Mouse (Mus musculus): Measurements from ENCODE around the gene Crip1. TPM values are rescaled to one million over a fixed set of nuclear protein-coding genes. Genes with fewer than 3 reads are reported as not detected.

Crip1 gene
- polyA plus RNA-seq, 1 experiment = 1,644 TPM

DNA sequence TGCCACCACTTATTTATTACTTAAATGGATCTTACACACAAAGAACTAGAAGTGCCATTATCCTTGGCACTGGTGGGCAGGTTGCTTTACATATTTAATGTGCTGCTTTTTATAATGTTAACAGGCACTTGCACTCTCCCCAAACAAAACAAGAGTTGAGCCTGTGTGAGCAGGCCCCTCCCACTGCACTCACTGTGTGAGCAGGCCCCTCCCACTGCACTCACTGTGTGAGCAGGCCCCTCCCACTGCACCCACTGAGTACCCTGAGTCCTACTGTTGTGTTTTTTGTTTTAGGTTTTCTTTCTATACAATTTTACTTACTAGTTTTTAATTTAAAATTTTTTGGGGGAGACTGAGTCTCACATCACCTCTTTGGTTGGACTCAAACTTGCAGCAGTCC is 55.9 kb downstream of the Crip1 start:
- Histone ChIP-seq H3K27me3 (ENCODE audit: control insufficient read depth, insufficient read depth, insufficient read length) (no peaks in the 10 kb centered on the region), H3K79me2 (ENCODE audit: control insufficient read depth, insufficient read depth) (no peaks in the 10 kb centered on the region), H3K36me3 (ENCODE audit: control insufficient read depth, insufficient read depth) (no peaks in the 10 kb centered on the region), H3K4me3 (ENCODE audit: insufficient read depth, poor library complexity, severe bottlenecking) (no peak overlapping the region), H3K79me3 (ENCODE audit: low read depth) (no peaks in the 10 kb centered on the region), H3ac (ENCODE audit: control insufficient read depth, insufficient read length, low read depth) (no peak overlapping the region)
- no peak for TF ChIP-seq CEBPB (IDR thresholded peaks at IDR 0.05; ENCODE audit: low read depth)
- TF ChIP-seq FOSL1 (IDR thresholded peaks at IDR 0.05; ENCODE audit: insufficient read depth, low read length, poor library complexity, severe bottlenecking) = no peak
- TF ChIP-seq MAX (IDR thresholded peaks at IDR 0.05) = no peak
- TF ChIP-seq USF1 (IDR thresholded peaks at IDR 0.05; ENCODE audit: low read depth) = no peak
- no peak for TF ChIP-seq MYOG (IDR thresholded peaks at IDR 0.05; ENCODE audit: control insufficient read depth, extremely low read depth, insufficient read length)
- no peak for TF ChIP-seq MYOD1 (IDR thresholded peaks at IDR 0.05; ENCODE audit: control insufficient read depth, insufficient read length, low read depth)
- TF ChIP-seq CTCF (IDR thresholded peaks at IDR 0.05; ENCODE audit: control insufficient read depth, insufficient read depth, insufficient read length) = no peak

Other genes with a start within 250 kb of the Crip1 start
- gene Jag2, start 216.5 kb upstream of the Crip1 start, polyA plus RNA-seq (2012; fragmentation: generic; extraction: Trizol) = 85.1 TPM
- 77.7 TPM for gene Nudt14, start 204.2 kb upstream of the Crip1 start, polyA plus RNA-seq (2012; fragmentation: generic; extraction: Trizol)
- gene Btbd6, start 169.8 kb upstream of the Crip1 start, polyA plus RNA-seq (2012; fragmentation: generic; extraction: Trizol) = 17.2 TPM
- gene Brf1, start 145.6 kb upstream of the Crip1 start, polyA plus RNA-seq (2012; fragmentation: generic; extraction: Trizol) = 27.2 TPM
- 48.8 TPM for gene Pacs2, start 131.8 kb upstream of the Crip1 start, polyA plus RNA-seq (2012; fragmentation: generic; extraction: Trizol)
- gene Tex22, start 71.8 kb upstream of the Crip1 start, polyA plus RNA-seq (2012; fragmentation: generic; extraction: Trizol) = not detected
- 90.8 TPM for gene Mta1, start 48.0 kb upstream of the Crip1 start, polyA plus RNA-seq (2012; fragmentation: generic; extraction: Trizol)
- 775 TPM for gene Crip2, start 6.1 kb upstream of the Crip1 start, polyA plus RNA-seq (2012; fragmentation: generic; extraction: Trizol)
- gene Tedc1, start 10.1 kb downstream of the Crip1 start, polyA plus RNA-seq (2012; fragmentation: generic; extraction: Trizol) = 23.8 TPM
- 6.3 TPM for gene Tmem121, start 39.6 kb downstream of the Crip1 start, polyA plus RNA-seq (2012; fragmentation: generic; extraction: Trizol)